Comparison of ENCODE assay signal across 8 mouse cellular contexts in genomic region chr10:85458744-85459344, GRCm38 (mm10).
DNase-seq lines count a peak whose midpoint lies in the region; ATAC-seq and TF ChIP-seq lines count a peak whose summit lies in the region.

No protein-coding gene starts in this region.

- H3K9ac ChIP-seq in forebrain, postnatal 0 days = no peak overlapping the region
- H3K9ac ChIP-seq in stomach, postnatal 0 days (ENCODE audit: low read length) = no peak overlapping the region

- peak overlapping the region; percentile 8; the same call in 1 of the 2 replicates for H3K4me3 ChIP-seq in forebrain, postnatal 0 days (ENCODE audit: low read depth, low read length)
- no peak overlapping the region for H3K4me3 ChIP-seq in kidney, adult 2 months (ENCODE audit: insufficient read depth, low read depth, low read length)
- H3K4me3 ChIP-seq in stomach, postnatal 0 days (ENCODE audit: low read depth, low read length) = no peak overlapping the region

- WGBS in forebrain, postnatal 0 days = 31% methylated on average over 17 of the region's 17 CpGs
- WGBS in kidney, adult 2 months = 14% methylated on average over 17 of the region's 17 CpGs
- WGBS in stomach, postnatal 0 days = 23% methylated on average over 17 of the region's 17 CpGs

- no peak for TF ChIP-seq EP300 in stomach, postnatal 0 days (optimal IDR thresholded peaks at IDR 0.05)

- peak; percentile 72 for ATAC-seq in forebrain, postnatal 0 days
- ATAC-seq in stomach, postnatal 0 days (ENCODE audit: low FRiP score, low TSS enrichment) = peak; percentile 74; the same call in 1 of the 2 replicates

- DNase-seq in retina, postnatal 1 day = peak; percentile 36
- DNase-seq in retina, embryonic 14.5 days (ENCODE audit: low spot score) = no peak
- peak; percentile 49 for DNase-seq in forebrain, postnatal 0 days
- DNase-seq in kidney, adult 2 months = peak; percentile 65
- peak; percentile 5 for DNase-seq in lung, postnatal 25 days (ENCODE audit: low spot score)
- DNase-seq in stomach, postnatal 0 days (ENCODE audit: low spot score) = peak; percentile 37
- no peak for DNase-seq in layer of hippocampus, postnatal 14 days (ENCODE audit: low spot score in 2 of 2)
- no peak for DNase-seq in spleen, postnatal 14 days (ENCODE audit: low spot score in 2 of 2)

- no peak for TF ChIP-seq CTCF in forebrain, postnatal 0 days (IDR thresholded peaks at IDR 0.05; ENCODE audit: low read depth)
- TF ChIP-seq CTCF in kidney, adult 2 months (conservative IDR thresholded peaks at IDR 0.05; ENCODE audit: insufficient read depth, insufficient read length, low read depth, low read length) = no peak
- TF ChIP-seq CTCF in stomach, postnatal 0 days (IDR thresholded peaks at IDR 0.05; ENCODE audit: low read depth) = no peak

- H3K4me2 ChIP-seq in forebrain, postnatal 0 days (ENCODE audit: low read depth) = peak overlapping the region; percentile 32
- peak overlapping the region; percentile 25; the same call in 1 of the 2 replicates for H3K4me2 ChIP-seq in stomach, postnatal 0 days (replicated peaks; ENCODE audit: low read depth)

- no peak for TF ChIP-seq POLR2A in kidney, adult 2 months (IDR thresholded peaks at IDR 0.05; ENCODE audit: low read depth, low read length)

- H3K4me1 ChIP-seq in forebrain, postnatal 0 days (ENCODE audit: insufficient read depth) = no peaks in the 10 kb centered on the region
- H3K4me1 ChIP-seq in kidney, adult 2 months (ENCODE audit: control insufficient read depth, insufficient read depth, low read length) = no peaks in the 10 kb centered on the region
- no peaks in the 10 kb centered on the region for H3K4me1 ChIP-seq in stomach, postnatal 0 days (replicated peaks; ENCODE audit: control insufficient read depth, insufficient read depth)

- no peaks in the 10 kb centered on the region for H3K9me3 ChIP-seq in forebrain, postnatal 0 days (ENCODE audit: low read length)
- H3K9me3 ChIP-seq in stomach, postnatal 0 days (ENCODE audit: control insufficient read depth, low read length) = no peaks in the 10 kb centered on the region

- H3K27me3 ChIP-seq in forebrain, postnatal 0 days (ENCODE audit: insufficient read depth, low read length) = no peaks in the 10 kb centered on the region
- H3K27me3 ChIP-seq in kidney, adult 2 months (replicated peaks; ENCODE audit: control insufficient read depth, insufficient read depth, low read length) = no peaks in the 10 kb centered on the region
- H3K27me3 ChIP-seq in stomach, postnatal 0 days (ENCODE audit: control insufficient read depth, insufficient read depth, low read length) = no peaks in the 10 kb centered on the region

- H3K36me3 ChIP-seq in forebrain, postnatal 0 days (ENCODE audit: insufficient read depth) = no peaks in the 10 kb centered on the region
- no peaks in the 10 kb centered on the region for H3K36me3 ChIP-seq in kidney, adult 2 months (ENCODE audit: control insufficient read depth, insufficient read depth, low read length)
- no peaks in the 10 kb centered on the region for H3K36me3 ChIP-seq in stomach, postnatal 0 days (ENCODE audit: control insufficient read depth, insufficient read depth, low read length)

- H3K27ac ChIP-seq in forebrain, postnatal 0 days (ENCODE audit: low read depth, low read length) = 0 out of 2 replicates have a peak overlapping the region, but pooled peaks have one; percentile 16
- no peak overlapping the region for H3K27ac ChIP-seq in kidney, adult 2 months (ENCODE audit: insufficient read depth, low read depth, low read length)
- H3K27ac ChIP-seq in stomach, postnatal 0 days (replicated peaks) = no peak overlapping the region

Comparison
In these comparisons a context has a peak if more than half of its experiments do, and no peak if none do; other contexts are left out.
1. DNase-seq: peak in retina, postnatal 1 day (single experiment), forebrain, postnatal 0 days (single experiment), kidney, adult 2 months (single experiment), lung, postnatal 25 days (single experiment) and stomach, postnatal 0 days (single experiment); none in retina, embryonic 14.5 days (single experiment), layer of hippocampus, postnatal 14 days (0 of 2) and spleen, postnatal 14 days (0 of 2).